Mouse (Mus musculus): ENCODE results near the gene Prkci. TPM values are rescaled to one million over a fixed set of nuclear protein-coding genes. Genes with fewer than 3 reads are reported as not detected.

Prkci gene
- polyA plus RNA-seq, 1 experiment from 2014 or later: 34.6 TPM

DNA sequence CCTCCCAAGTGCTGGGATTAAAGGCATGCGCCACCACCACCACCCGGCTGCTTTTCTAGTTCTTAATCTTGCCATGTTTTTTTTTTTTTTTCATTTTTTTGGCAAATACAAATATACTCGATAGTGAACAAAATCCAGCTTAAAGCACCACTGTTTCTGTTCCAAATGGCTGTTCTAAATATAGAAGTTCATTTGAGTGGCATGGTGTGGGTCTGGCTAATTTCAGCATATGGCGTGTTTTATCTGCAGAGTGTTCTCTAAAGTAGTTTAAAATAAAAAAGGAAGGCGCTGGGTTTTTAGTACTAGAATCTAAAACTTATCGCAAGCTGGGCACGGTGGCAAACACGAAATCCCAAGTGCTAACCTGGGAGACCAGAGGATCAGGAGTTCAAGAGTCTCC is 59.3 kb downstream of the Prkci start:
- H3K4me1 ChIP-seq (replicated peaks; ENCODE audit: control insufficient read depth, insufficient read depth, low read length): no peaks in the 10 kb centered on the region
- no peaks in the 10 kb centered on the region for H3K27me3 ChIP-seq (ENCODE audit: control insufficient read depth, insufficient read depth, low read length)
- no peak for DNase-seq (ENCODE audit: low spot score)
- H3K4me2 ChIP-seq (replicated peaks): no peak overlapping the region
- WGBS: 95% methylated on average over 8 of the region's 8 CpGs
- no peak overlapping the region for H3K27ac ChIP-seq
- no peak for ATAC-seq (ENCODE audit: low FRiP score)
- H3K9me3 ChIP-seq (ENCODE audit: control insufficient read depth, low read length): no peaks in the 10 kb centered on the region
- H3K36me3 ChIP-seq (replicated peaks; ENCODE audit: control insufficient read depth, insufficient read depth): peaks cover 19% of the 10 kb centered on the region
- H3K9ac ChIP-seq: no peak overlapping the region
- H3K4me3 ChIP-seq (replicated peaks; ENCODE audit: low read length): no peak overlapping the region

DNA sequence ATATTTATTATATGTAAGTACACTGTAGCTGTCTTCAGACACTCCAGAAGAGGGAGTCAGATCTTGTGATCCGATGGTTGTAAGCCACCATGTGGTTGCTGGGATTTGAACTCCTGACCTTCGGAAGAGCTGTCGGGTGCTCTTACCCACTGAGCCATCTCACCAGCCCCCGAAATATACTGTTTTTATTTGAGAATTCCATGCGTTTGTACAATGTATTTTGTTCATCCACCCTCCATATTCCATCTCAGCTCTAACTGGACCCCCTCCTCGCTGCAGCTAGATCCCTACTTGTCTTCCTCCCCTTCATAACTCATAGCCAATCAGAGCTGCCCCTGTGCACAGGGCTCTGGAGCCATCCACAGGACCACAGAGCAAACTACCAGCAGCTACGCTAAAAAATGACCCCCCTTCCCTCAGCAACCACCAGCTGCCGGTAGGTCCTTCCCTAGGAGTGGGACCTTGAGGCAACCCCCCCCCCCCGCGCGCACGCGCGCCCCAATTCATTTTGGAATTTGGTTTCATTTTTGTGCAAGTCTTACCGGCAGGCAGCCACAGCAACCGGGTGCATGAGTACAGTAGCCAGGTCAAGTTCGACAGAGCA is 60.6 kb downstream of the Prkci start:
- peak overlapping the region; percentile 40 for H3K4me2 ChIP-seq (replicated peaks)
- no peaks in the 10 kb centered on the region for H3K27me3 ChIP-seq (ENCODE audit: control insufficient read depth, insufficient read depth, low read length)
- H3K9me3 ChIP-seq (ENCODE audit: control insufficient read depth, low read length): no peaks in the 10 kb centered on the region
- peak overlapping the region; percentile 20; the same call in 1 of the 2 replicates for H3K4me3 ChIP-seq (replicated peaks; ENCODE audit: low read length)
- H3K36me3 ChIP-seq (replicated peaks; ENCODE audit: control insufficient read depth, insufficient read depth): peaks cover 7% of the 10 kb centered on the region
- DNase-seq (ENCODE audit: low spot score) (no peak), ATAC-seq (ENCODE audit: low FRiP score) (peak; percentile 52)
- 40% methylated on average over 17 of the region's 17 CpGs for WGBS
- H3K4me1 ChIP-seq (replicated peaks; ENCODE audit: control insufficient read depth, insufficient read depth, low read length): no peaks in the 10 kb centered on the region
- no peak overlapping the region for H3K9ac ChIP-seq
- H3K27ac ChIP-seq: no peak overlapping the region

GRCm38 (mm10) chr3:31056651-31057627 is 61.4 kb downstream of the Prkci start:
- ATAC-seq (ENCODE audit: low FRiP score): peak; percentile 82
- H3K27ac ChIP-seq: no peak overlapping the region
- WGBS: 6% methylated on average over 30 of the region's 30 CpGs

GRCm38 (mm10) chr3:31060745-31061102 is 65.2 kb downstream of the Prkci start:
- no peaks in the 10 kb centered on the region for H3K9me3 ChIP-seq (ENCODE audit: control insufficient read depth, low read length)
- H3K27ac ChIP-seq: no peak overlapping the region
- no peak overlapping the region for H3K9ac ChIP-seq
- no peaks in the 10 kb centered on the region for H3K4me1 ChIP-seq (replicated peaks; ENCODE audit: control insufficient read depth, insufficient read depth, low read length)
- no peak overlapping the region for H3K4me3 ChIP-seq (replicated peaks; ENCODE audit: low read length)
- H3K27me3 ChIP-seq (ENCODE audit: control insufficient read depth, insufficient read depth, low read length): no peaks in the 10 kb centered on the region
- DNase-seq (ENCODE audit: low spot score) (no peak), ATAC-seq (ENCODE audit: low FRiP score) (no peak)
- no peak overlapping the region for H3K4me2 ChIP-seq (replicated peaks)
- H3K36me3 ChIP-seq (replicated peaks; ENCODE audit: control insufficient read depth, insufficient read depth): no peaks in the 10 kb centered on the region
- 85% methylated on average over 8 of the region's 8 CpGs for WGBS

More at GRCm38 (mm10) chr3:31056651-31057627, 61.4 kb downstream of the Prkci start:
- Histone ChIP-seq H3K9me3 (ENCODE audit: control insufficient read depth, low read length) (no peaks in the 10 kb centered on the region), H3K9ac (no peak overlapping the region), H3K4me1 (replicated peaks; ENCODE audit: control insufficient read depth, insufficient read depth, low read length) (no peaks in the 10 kb centered on the region), H3K4me2 (replicated peaks) (peak overlapping the region; percentile 40), H3K4me3 (replicated peaks; ENCODE audit: low read length) (peak overlapping the region; percentile 20), H3K36me3 (replicated peaks; ENCODE audit: control insufficient read depth, insufficient read depth) (no peaks in the 10 kb centered on the region), H3K27me3 (ENCODE audit: control insufficient read depth, insufficient read depth, low read length) (no peaks in the 10 kb centered on the region)
- DNase-seq (ENCODE audit: low spot score): peak; percentile 87

DNA sequence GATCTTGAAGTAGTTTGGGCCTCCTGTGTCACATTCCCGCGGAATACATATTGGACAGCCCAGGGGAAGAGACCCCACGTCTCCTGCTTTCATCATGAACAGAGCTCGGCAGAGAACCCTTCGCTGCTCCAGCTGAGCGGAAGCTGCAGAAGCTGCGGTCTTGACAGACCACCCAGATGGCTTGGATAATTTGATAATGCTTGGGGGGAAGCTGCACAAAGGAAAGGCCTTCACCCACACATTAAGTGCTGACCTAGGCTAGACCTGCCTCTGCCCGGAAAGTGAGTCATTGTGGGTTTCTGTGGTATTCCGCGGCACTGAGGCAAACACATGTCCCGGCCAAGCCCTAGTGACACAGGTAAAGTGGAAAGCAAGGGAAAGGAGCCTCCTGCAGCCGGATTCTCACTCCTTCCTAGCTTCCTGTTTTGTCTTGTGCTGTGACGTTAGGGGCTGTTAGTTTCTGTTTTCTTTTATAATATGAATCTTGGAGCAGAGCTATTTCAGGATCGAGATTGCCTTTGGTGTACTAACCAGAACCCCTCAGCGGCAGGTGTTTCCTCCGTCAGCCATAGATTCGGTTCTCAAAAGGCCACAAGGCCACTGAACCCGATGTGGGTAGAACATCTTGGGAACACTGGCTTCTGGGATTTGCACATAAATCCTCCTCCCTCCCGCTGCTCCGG is 65.7 kb downstream of the Prkci start:
- Histone ChIP-seq H3K36me3 (replicated peaks; ENCODE audit: control insufficient read depth, insufficient read depth) (no peaks in the 10 kb centered on the region), H3K27ac (no peak overlapping the region), H3K27me3 (ENCODE audit: control insufficient read depth, insufficient read depth, low read length) (no peaks in the 10 kb centered on the region), H3K4me2 (replicated peaks) (no peak overlapping the region), H3K9ac (no peak overlapping the region), H3K4me1 (replicated peaks; ENCODE audit: control insufficient read depth, insufficient read depth, low read length) (no peaks in the 10 kb centered on the region), H3K4me3 (replicated peaks; ENCODE audit: low read length) (no peak overlapping the region), H3K9me3 (ENCODE audit: control insufficient read depth, low read length) (no peaks in the 10 kb centered on the region)
- 61% methylated on average over 20 of the region's 20 CpGs for WGBS
- DNase-seq (ENCODE audit: low spot score): no peak
- ATAC-seq (ENCODE audit: low FRiP score): no peak

DNA sequence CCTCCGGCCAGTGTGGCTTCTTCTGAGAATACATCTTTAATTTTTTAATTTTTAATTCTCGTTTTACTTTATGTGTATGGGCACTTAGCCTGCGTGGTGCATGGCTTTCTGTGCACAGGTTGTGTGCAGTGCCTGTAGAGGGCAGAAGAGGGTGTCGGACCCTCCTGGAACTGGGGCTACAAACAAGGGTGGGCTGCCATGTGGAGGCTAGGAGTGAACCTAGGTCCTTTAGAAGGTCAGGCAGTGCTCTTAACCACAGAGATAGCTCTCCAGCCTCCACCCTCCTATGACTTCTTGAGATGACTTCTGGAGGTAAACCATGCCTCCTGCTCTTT is 66.2 kb downstream of the Prkci start:
- WGBS: 82% methylated on average over 4 of the region's 4 CpGs
- H3K36me3 ChIP-seq (replicated peaks; ENCODE audit: control insufficient read depth, insufficient read depth): no peaks in the 10 kb centered on the region
- H3K27me3 ChIP-seq (ENCODE audit: control insufficient read depth, insufficient read depth, low read length): no peaks in the 10 kb centered on the region
- no peak for ATAC-seq (ENCODE audit: low FRiP score)
- H3K27ac ChIP-seq: no peak overlapping the region
- H3K4me2 ChIP-seq (replicated peaks): no peak overlapping the region
- H3K4me1 ChIP-seq (replicated peaks; ENCODE audit: control insufficient read depth, insufficient read depth, low read length): no peaks in the 10 kb centered on the region
- no peaks in the 10 kb centered on the region for H3K9me3 ChIP-seq (ENCODE audit: control insufficient read depth, low read length)
- no peak for DNase-seq (ENCODE audit: low spot score)
- H3K4me3 ChIP-seq (replicated peaks; ENCODE audit: low read length): no peak overlapping the region
- H3K9ac ChIP-seq: no peak overlapping the region

DNA sequence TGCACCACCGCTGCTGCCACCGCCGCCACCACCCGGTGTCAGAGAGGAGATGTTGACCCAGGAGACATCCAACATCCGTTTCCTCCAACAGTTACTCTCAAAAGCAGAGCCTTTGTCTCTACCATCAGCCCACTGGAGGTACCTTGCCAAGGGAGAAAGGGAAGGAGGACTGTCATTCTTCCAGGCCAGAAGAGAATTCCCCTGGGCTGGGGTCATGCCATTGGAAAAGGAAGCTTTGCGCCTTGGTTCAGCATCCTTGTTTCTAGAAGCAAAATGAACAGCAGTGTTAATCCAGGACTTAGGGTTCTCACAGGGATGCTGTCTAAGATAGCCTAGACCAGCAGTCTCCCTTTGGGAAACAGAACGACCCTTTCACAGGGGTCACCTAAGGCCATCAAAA is 66.8 kb downstream of the Prkci start:
- Histone ChIP-seq H3K9ac (no peak overlapping the region), H3K4me2 (replicated peaks) (no peak overlapping the region), H3K4me1 (replicated peaks; ENCODE audit: control insufficient read depth, insufficient read depth, low read length) (no peaks in the 10 kb centered on the region), H3K36me3 (replicated peaks; ENCODE audit: control insufficient read depth, insufficient read depth) (no peaks in the 10 kb centered on the region), H3K4me3 (replicated peaks; ENCODE audit: low read length) (no peak overlapping the region), H3K27ac (no peak overlapping the region), H3K27me3 (ENCODE audit: control insufficient read depth, insufficient read depth, low read length) (no peaks in the 10 kb centered on the region), H3K9me3 (ENCODE audit: control insufficient read depth, low read length) (no peaks in the 10 kb centered on the region)
- ATAC-seq (ENCODE audit: low FRiP score) (no peak), DNase-seq (ENCODE audit: low spot score) (no peak)
- WGBS: 92% methylated on average over 7 of the region's 7 CpGs

GRCm38 (mm10) chr3:31068482-31068881 is 72.9 kb downstream of the Prkci start:
- no peaks in the 10 kb centered on the region for H3K36me3 ChIP-seq (replicated peaks; ENCODE audit: control insufficient read depth, insufficient read depth)
- WGBS: 75% methylated on average over 7 of the region's 7 CpGs
- no peak overlapping the region for H3K4me3 ChIP-seq (replicated peaks; ENCODE audit: low read length)
- no peak overlapping the region for H3K9ac ChIP-seq
- no peak for ATAC-seq (ENCODE audit: low FRiP score)
- H3K9me3 ChIP-seq (ENCODE audit: control insufficient read depth, low read length): no peaks in the 10 kb centered on the region
- DNase-seq (ENCODE audit: low spot score): no peak
- H3K4me1 ChIP-seq (replicated peaks; ENCODE audit: control insufficient read depth, insufficient read depth, low read length): no peaks in the 10 kb centered on the region
- no peak overlapping the region for H3K4me2 ChIP-seq (replicated peaks)
- H3K27me3 ChIP-seq (ENCODE audit: control insufficient read depth, insufficient read depth, low read length): no peaks in the 10 kb centered on the region
- no peak overlapping the region for H3K27ac ChIP-seq

GRCm38 (mm10) chr3:31071804-31072203 is 76.3 kb downstream of the Prkci start:
- no peaks in the 10 kb centered on the region for H3K4me1 ChIP-seq (replicated peaks; ENCODE audit: control insufficient read depth, insufficient read depth, low read length)
- H3K9me3 ChIP-seq (ENCODE audit: control insufficient read depth, low read length): no peaks in the 10 kb centered on the region
- DNase-seq (ENCODE audit: low spot score): no peak
- H3K9ac ChIP-seq: no peak overlapping the region
- WGBS: 94% methylated on average over 14 of the region's 14 CpGs
- no peaks in the 10 kb centered on the region for H3K27me3 ChIP-seq (ENCODE audit: control insufficient read depth, insufficient read depth, low read length)
- H3K4me3 ChIP-seq (replicated peaks; ENCODE audit: low read length): no peak overlapping the region
- H3K27ac ChIP-seq: no peak overlapping the region
- no peak for ATAC-seq (ENCODE audit: low FRiP score)
- no peak overlapping the region for H3K4me2 ChIP-seq (replicated peaks)
- no peaks in the 10 kb centered on the region for H3K36me3 ChIP-seq (replicated peaks; ENCODE audit: control insufficient read depth, insufficient read depth)
